Mouse (Mus musculus) thymus, postnatal 10 days (tissue): ENCODE data around the gene 1110051M20Rik.

ENCODE experiments used
- DNase-seq, 2 experiments: peaks; one replicate each; pipeline ENCODE4 v3.0.0; 2021; ENCODE audit warnings: low spot score in 2 of 2

Gene 1110051M20Rik

DNA sequence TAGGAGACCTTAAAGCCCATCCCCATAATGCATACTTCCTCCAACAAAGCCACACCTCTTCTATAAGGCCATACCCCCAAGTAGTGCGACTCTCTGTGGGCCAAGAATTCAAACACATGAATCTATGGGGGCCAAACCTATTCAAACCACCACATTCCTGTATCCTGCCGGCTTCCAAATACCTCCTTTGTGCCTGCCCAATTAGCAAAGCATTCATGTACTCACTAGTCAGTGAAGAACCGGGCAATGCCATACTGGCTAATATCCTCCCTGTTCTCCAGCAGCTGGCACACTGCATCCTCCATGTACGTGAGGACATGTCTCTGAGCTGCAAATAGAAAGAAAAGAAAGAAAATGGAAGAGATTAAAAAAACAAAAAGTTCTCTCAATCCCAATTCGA is 22.9 kb downstream of the 1110051M20Rik start:
- DNase-seq, result no peak

DNA sequence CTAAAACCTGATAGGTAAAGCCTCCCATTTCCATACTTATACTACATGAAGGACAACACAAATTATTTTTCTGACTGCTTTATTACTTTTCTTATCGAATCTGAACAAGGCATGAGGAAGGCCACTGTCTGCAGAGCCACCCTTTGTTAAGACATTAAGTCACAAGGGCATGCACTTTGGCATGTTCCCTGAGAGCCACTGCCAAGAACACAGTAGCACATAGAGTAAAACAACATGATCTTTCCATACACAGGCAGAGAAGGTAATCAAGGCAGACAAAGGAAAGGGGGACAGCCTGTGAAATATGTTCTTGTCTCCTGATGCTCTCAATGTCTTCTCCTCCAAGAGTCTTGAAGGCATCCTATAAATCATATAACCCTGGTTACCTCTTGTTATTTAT is 30.7 kb downstream of the 1110051M20Rik start:
- DNase-seq, result no peak

DNA sequence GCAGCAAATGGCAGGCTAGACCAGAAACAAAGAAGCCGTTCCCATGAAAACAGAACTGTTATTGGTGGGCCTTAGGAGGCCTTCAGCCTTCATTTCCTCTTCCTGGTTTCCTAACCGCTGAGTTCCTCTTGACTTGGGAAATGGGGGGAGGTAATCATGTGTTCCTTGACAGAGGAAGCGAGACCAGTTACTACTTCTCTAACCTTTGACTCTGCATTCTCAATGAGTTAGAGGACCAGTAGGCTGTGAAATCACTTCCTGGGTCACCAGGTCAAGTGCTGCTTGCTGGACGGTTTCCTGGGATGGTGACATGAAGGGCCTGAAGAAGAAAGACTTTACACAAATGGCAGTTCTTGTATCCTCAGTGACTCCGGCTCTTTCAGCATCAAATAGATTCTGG is 32.1 kb downstream of the 1110051M20Rik start:
- no peak for DNase-seq

DNA sequence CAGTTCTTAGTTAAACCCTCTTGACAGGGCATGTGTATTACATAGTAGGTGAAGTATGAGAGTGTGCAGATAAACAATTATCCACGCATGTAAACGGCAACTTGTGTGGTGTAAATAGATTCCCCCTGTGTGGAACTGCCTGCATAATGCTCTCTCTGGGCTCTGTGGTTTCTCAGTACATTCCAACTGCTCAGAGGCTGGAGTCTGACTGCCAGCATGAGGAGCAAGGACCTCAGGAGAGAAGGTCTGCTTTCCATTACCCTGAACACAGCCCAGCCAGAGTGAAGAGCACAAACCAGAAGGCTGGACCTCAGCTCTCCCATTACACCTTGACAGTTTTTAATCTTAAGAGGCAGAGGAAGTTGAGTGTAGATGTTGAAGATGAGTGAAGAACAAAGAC is 33.0 kb downstream of the 1110051M20Rik start:
- no peak for DNase-seq

DNA sequence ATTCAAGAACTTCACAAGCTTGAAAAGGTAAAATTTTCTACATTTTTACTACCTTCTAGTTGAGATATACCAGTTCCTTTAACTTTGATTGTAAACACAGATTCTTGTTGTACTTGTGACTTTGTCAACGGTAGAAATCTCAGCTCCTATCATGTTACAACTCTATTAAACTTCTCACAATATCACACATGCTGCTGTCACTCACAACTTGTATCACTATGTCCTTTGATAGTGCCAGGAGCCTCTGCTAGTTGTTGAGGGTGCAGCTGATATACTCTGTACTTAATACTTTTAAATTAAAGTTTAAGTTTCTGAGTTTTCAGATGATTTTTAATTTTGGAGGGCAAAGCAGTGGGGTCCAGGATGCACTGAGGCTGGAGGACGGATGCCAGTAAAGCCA is 36.5 kb downstream of the 1110051M20Rik start:
- no peak for DNase-seq

DNA sequence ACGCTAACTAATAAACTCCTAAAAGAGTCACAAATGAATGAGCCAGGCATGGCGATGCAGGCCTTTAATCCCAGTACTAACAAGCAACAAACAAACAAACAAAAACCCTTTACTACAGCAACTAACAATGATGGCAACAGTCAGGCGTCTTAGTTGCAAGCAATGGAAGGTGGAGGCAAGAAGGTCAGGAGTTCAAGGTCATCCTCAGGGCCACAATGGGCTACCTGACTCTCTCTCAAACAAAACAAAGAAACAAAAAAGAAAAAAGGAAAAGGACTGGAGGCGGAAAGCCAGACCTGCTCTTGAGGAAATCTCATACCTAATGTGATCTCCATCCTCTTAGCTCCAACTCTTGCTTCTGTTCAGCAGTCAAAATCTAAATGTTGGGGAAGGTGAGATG is 39.4 kb downstream of the 1110051M20Rik start:
- no peak for DNase-seq

DNA sequence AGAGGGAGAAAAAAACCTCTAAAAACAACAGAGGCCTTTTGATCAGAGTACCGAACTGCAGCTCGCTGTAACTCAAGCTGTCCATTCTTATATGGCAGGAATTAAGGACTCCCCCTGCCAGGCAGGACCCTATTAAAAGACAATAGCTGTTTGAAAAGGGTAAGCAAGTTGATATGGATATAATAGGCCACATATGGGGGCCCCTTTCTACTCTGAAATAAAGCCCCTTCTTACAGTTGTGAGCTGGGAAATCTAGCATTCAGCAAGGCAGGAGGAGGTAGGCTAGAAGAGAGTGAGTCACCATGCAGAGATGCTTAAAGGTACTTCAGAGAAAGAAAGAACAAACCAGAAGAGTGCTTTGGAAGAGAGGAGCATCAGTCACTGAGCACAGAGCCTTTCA is 44.8 kb downstream of the 1110051M20Rik start:
- no peak for DNase-seq

DNA sequence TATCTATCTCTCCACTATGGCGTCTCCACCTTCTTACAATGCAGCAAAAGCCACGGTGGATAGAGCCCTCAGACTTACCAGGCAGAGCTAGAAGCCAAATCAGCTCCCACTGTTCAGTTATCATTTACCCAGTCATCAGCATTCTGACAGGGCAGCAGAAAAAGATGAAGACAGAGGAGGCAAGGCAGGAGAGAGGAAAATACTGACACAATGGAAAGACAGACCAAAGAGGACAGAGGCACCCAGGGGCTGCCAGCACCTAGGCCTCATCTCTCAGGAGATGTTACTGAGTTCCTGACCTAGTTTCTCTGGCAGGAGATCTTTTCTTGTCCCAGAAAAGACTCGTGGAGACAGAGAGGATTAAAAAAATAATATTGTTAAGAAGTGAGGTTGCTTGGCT is 45.3 kb downstream of the 1110051M20Rik start:
- no peak for DNase-seq

DNA sequence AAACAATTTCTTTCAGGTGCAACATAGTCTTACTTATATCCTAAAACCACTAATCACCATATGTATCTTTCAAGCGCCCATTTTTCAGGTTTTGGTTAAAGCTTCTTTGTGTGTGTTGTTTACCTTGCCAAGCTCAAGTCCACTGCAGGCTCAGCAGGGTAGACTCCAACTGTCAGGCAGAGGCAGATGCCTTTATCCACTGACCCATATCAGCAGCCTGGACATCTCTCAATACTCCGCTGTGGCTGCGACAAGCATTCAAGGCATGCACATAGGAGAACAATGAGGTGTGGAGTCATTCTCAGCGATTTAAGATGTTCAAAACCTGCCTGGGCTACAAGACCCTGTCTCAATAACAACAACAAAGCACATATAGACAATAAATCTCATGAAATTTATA is 50.4 kb downstream of the 1110051M20Rik start:
- no peak for DNase-seq

DNA sequence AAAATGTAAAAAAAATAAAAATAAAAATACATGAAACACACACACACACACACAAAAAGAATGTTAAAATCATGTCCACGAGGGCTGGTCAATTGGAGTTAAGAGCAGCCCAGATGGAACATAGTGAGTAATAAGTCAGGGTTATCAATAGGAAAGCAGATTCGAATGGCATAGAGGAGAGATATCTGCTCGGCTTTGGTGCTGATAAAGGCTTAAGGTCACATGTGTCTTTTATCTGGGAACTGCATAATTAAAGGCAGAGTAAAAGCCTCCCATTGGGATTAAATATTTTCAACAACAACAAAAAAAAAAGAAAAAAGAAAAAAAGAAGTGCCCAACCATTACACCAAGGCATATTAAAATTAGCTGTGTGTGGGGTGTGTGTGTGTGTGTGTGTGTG is 55.8 kb downstream of the 1110051M20Rik start:
- no peak for DNase-seq

DNA sequence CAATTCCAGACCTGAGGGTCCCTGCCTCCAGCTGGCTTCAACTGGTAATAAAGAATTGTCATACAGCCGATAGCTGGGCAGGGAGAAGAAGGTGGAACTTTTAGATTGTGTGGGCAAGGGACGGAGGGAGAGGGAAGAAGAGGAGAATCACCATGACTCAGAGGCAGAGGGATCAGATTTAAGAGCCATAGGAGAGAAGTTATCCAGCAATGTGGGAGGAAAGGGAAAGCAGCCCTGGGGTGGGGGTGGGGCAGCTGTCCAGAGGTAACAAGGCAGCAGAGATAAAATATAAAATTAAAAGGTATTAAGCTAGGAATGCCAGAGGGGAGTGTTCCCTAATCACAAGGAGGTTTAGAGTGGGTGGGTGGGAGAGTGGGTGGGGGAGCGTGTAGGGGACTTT is 56.2 kb downstream of the 1110051M20Rik start:
- no peak for DNase-seq

DNA sequence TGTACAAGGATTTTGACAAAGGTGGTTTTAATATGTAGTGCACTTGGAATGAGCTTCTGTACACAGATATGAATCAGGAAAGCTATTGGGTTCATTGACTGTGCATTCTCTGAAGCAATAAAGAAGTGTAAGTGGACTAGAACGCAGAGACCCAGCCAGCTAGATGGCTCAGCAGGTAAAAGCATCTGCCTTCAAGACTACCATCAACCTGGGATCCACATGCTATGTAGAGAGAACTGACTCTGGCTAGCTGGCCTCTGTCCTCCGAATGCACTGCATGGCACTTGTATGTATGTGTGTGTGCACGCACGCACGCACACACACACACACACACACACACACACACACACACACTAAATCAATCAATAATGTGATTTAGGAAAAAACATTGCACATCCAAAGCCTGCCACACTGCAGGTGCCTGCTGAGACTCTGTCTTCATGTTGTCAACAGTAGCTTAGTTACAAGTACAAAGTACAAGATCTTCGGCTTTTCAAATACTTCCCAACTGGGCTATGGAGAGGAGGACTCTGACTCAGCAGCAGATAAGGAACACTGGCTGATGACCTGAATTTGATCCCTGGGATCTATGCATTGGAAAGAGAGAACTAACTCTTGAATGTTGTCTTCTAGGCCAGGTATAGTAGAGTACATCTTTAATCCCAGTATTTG is 57.1 kb downstream of the 1110051M20Rik start:
- DNase-seq, result no peak

DNA sequence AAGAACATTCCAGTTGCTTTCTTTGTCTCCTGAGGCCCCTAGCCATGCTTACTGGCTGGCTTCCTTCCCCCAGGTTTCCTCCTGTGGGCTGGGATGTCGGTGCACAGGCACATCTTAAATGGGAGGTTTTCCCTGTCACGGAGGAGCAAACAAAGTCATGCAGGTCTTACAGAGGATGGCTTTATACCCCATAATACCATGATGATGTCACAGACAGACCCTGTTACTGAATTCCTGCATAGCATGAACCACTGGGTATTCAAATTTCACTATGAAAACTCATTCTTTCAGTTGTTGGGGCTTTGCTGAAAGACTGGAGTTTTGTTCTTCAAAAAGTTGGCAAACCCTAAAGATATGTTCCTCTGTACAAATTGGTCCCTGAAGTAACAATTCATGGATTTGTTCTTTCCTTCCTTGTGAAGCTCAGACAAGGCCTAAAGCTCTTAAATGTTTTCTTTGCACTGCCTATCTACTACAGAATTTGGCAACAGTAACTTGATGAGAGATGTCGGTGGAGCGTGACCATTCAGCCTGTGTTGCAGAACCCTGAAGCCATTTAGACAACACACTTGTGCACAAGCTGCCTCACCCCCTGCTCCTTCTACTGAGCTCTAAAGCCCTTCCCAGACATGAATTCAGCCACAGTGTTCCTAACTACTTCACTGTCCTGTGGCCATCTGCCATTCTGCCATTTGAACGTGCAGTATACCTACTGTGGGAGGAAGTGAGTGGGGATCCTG is 57.8 kb downstream of the 1110051M20Rik start:
- no peak for DNase-seq

DNA sequence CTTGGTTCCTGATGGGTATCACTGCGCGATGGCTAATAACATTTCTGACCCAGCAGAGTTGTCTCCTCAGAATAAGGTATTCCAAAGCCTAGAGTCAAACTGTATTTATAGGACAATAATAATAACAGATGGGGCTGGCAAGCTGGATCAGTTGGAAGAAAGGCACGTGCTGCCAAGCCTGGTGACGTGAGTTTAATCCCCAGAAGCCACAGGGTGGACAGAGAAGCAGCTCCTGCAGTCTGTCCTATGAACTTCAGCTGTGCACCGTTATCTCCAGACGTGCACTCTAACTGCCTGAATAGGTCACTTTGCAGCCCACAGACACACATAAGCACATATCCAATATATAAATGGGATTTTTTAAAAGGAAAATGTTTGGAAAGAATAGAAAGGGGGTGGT is 61.2 kb downstream of the 1110051M20Rik start:
- DNase-seq, result no peak

DNA sequence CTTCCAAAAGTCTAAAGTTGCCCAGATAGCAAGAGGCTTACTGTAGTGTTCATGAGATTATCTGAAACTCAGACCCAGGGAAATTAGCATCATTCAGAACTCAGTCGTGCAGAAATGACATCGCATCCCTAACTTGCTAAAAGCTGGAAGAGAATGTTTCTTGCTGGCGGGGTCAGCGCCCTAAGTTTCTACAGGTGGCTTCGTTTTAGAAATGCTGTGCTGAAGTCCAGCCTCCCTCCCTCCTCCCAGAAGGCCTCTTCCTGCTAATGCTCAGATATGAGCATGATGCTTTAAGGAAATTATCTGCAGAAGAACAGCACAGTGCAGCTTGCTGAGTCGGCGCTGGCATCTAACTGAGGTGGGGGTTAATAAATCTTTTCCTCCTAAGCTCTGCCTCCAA is 67.5 kb downstream of the 1110051M20Rik start:
- no peak for DNase-seq

DNA sequence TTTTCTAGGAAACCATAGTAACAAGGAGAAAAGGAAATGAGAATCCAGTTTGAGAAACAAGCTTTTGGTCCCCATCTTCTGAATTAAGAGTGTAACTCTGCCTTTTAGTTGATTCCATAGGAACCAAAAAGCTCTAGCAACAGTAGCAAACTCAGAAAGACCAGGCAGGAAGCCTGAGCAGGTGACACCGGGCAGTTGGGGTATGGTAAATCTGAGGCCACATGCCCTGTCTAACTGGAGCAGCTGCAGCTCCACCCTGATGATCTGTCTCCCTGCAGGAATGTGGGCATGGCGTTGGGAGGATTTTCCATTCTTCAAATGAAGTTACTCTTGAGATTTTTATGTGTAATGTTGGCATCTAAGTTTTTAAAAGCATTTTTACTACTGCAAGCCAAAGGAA is 74.2 kb downstream of the 1110051M20Rik start:
- DNase-seq, result no peak

DNA sequence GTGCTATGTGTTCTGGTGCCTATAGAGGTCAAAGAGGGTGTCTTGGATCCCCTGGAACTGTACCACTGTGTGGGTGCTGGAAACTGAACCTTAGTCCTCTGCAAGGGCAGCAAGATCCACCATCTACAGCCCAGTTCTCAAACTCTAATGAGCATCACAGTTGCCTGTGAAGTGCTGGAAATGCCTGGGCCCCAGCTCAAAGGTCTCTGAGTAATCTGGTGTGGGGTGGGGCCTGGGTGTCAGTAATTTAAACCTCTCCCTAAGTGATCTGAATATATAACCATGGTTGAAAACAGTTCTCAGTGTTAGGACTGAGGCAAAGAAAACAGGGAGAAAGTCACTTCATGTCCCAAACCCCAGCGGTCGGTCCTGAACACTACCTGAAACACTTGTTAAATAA is 81.2 kb downstream of the 1110051M20Rik start:
- DNase-seq, result no peak

DNA sequence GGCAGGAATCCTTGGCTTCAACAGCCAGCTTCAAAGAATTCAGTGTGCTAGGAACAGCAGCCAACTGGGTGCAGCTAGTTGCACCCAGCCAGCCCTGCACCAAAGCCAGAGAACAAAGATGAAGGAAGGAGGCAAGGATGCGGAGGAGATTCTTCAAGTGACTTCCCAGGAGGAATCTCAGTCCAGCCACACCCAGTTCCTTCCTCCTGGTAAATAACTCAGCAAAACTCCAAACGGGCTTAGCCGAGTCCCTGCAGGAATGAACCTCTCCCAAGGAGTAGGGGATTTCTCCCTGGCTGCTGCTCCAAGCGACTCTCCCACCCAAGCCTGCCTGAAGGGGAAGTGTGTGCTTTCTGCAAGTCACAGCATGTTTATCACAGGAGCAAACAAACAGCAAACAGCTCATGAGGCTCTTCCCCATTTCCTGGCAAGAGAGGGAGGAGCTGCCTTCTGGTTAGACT is 83.4 kb downstream of the 1110051M20Rik start:
- no peak for DNase-seq

DNA sequence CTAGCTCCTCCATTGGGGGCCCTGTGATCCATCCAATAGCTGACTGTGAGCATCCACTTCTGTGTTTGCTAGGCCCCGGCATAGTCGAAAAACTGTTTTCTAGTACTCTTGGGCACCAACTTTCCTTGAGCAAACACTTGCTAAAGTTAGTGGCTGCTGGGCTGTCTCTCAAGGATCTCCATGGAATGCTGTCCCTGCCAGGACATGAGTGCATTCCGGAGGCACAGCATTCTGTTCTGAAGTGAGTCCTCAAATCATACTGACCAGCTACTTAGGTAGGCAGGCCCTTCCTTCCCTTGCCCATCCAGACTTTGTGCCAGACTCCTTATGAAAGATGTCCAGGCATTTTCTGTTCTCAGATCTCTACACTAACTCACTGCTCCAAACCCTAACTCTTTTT is 88.7 kb downstream of the 1110051M20Rik start:
- no peak for DNase-seq

DNA sequence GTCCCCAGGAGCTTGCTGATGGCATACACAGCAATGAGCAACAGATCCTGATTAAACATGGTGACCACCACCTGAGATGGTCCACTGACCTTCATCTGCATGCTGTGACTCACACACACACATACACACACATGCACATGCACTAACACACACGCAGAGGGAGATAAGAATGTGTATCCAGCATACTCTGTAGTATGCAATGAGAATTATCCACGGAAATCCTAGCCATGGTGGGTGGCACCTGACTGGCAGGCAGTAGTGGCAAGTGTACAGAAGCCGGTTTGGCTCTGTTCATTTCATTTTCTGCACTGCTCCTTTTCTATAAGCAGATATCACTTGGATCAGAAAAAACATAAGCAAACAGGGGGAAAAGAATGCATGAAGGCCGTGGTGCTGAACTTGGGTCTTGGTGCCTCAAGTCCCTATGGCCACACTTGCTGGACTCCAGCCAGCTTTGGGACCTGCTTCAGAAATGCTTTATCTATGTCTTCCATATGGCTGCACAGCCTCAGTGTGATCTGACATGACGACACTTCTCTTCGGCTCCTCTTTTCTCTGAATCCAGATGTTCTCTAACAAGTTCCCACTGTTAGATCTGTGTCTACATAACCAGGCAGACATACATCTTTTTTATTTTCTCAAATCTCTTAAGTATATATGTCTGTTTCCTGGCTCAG is 89.6 kb downstream of the 1110051M20Rik start:
- no peak for DNase-seq

DNA sequence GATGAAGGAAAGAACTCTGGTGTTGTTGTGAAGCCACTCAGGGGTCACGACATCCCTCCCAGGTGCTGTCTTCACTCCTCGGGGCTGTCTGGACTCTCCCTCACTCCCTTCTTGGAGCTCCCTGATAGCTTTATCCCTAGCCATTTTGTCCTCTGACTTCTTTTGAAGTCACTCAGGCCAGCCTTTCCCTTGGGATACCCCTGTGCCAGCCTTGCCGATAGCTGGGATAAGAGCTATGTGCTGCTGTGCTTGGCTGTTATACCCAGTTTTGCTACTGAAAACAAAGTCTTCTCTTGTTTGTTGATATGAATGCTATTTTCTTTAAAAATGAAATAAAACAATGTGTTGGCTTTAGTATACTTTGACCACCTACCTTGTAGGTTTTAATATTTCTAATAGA is 90.7 kb downstream of the 1110051M20Rik start:
- DNase-seq, result no peak

DNA sequence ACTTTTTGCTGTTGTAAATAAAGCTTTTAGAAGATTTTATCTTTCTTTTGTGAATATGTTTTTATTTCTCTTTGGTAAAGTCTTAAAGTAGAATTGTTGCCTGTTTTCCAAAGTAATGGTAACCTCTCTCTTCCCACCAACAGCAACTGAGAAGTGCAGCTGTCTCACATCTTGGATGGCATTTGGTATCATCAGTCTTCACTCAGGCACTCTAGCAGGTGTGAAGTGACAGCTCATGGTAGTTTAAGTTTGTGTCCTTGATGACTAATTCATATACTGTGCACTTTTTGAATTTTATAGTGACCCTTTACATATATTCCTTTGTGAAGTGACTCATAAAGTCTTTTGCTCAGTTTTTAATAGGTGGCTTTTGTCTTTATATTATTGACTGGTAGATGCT is 92.7 kb downstream of the 1110051M20Rik start:
- DNase-seq, result no peak

DNA sequence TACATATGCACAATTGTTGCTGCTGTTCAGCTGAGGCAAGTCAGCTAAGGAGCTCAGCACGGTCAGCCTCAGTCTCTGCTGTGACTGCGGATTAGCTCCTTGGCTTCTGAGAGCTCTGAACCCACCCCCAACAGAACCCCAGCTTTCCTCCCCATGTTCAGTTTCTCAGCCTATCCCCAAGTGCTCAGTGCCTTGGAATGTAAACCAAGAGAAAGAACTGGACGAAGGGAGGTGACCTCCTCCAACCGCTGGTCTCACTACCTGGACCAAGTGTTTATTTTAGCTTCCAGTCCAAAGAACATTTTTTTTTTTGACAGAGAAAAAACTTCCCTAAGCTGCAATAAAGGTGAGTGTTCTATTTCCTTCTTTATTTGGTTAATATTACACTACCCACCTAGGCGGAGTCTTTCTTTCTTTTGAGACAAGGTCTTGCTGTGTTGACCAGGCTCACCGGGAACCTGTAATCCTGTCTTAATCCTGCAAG is 94.5 kb downstream of the 1110051M20Rik start:
- no peak for DNase-seq
